Mouse (Mus musculus): ENCODE data around the gene Glb1. TPM values are rescaled to one million over a fixed set of nuclear protein-coding genes. Genes with fewer than 3 reads are reported as not detected.

The Glb1 gene
- total and polyA plus RNA-seq, 3 experiments: 7.0 to 15.7 TPM; not detected in 1

GRCm38 (mm10) chr9:114506564-114506963 is 105.7 kb downstream of the Glb1 start:
- Histone ChIP-seq H3K27me3 (ENCODE audit: control insufficient read depth in 1 of 2, insufficient read depth in 2 of 2, low read length in 2 of 2) (no peaks in the 10 kb centered on the region), H3K4me1 (ENCODE audit: control insufficient read depth in 1 of 2, insufficient read depth in 2 of 2, low read length in 2 of 2) (peaks cover 0 to 10% of the 10 kb centered on the region in 2 experiments; a peak in 2 of 4 replicates), H3K27ac (ENCODE audit: control insufficient read depth, low read depth, low read length) (no peak overlapping the region), H3K9ac (ENCODE audit: control insufficient read depth, low read depth, low read length, poor library complexity, severe bottlenecking) (no peak overlapping the region), H3K9me3 (replicated peaks; ENCODE audit: insufficient read depth, low read length) (no peaks in the 10 kb centered on the region), H3K36me3 (ENCODE audit: control insufficient read depth in 1 of 2, insufficient read depth in 2 of 2, low read length in 2 of 2) (peaks cover 0 to 3% of the 10 kb centered on the region in 2 experiments; a peak in 2 of 4 replicates), H3K4me3 (ENCODE audit: control insufficient read depth in 1 of 2, insufficient read depth in 1 of 2, low read depth in 2 of 2, low read length in 2 of 2) (no peak overlapping the region), H3K79me2 (ENCODE audit: control insufficient read depth, insufficient read depth, low read length, poor library complexity) (no peaks in the 10 kb centered on the region)
- TF ChIP-seq KAT2A (conservative IDR thresholded peaks at IDR 0.05; ENCODE audit: low read depth, low read length) (no peak), CTCF (IDR thresholded peaks at IDR 0.05 in 2 of 3, conservative IDR thresholded peaks at IDR 0.05 in 1 of 3; ENCODE audit: control insufficient read depth in 1 of 3, insufficient read depth in 1 of 3, low read depth in 2 of 3, low read length in 3 of 3, poor library complexity in 1 of 3, severe bottlenecking in 1 of 3) (no peak), NRF1 (IDR thresholded peaks at IDR 0.05; ENCODE audit: insufficient read depth, low read depth, low read length, poor library complexity, severe bottlenecking) (no peak)
- DNase-seq (ENCODE audit: low read depth, low spot score): no peak

- H3K27me3 ChIP-seq (ENCODE audit: control insufficient read depth in 1 of 2, insufficient read depth in 2 of 2, low read length in 2 of 2): no peaks in the 10 kb centered on the region
- DNase-seq (ENCODE audit: low read depth, low spot score): no peak
- H3K4me1 ChIP-seq (ENCODE audit: control insufficient read depth in 1 of 2, insufficient read depth in 2 of 2, low read length in 2 of 2): peaks cover 0 to 7% of the 10 kb centered on the region in 2 experiments; a peak in 2 of 4 replicates
- no peak overlapping the region for H3K27ac ChIP-seq (ENCODE audit: control insufficient read depth, low read depth, low read length)
- TF ChIP-seq MAZ (IDR thresholded peaks at IDR 0.05; ENCODE audit: low read depth, low read length) (no peak), SIN3A (IDR thresholded peaks at IDR 0.05; ENCODE audit: low read length) (no peak)
- H3K79me2 ChIP-seq (ENCODE audit: control insufficient read depth, insufficient read depth, low read length, poor library complexity): no peaks in the 10 kb centered on the region
- no peaks in the 10 kb centered on the region for H3K9me3 ChIP-seq (replicated peaks; ENCODE audit: insufficient read depth, low read length)
- H3K9ac ChIP-seq (ENCODE audit: control insufficient read depth, low read depth, low read length, poor library complexity, severe bottlenecking): no peak overlapping the region
- no peaks in the 10 kb centered on the region; a peak in 1 of 4 replicates for H3K36me3 ChIP-seq (ENCODE audit: control insufficient read depth in 1 of 2, insufficient read depth in 2 of 2, low read length in 2 of 2)
- H3K4me3 ChIP-seq (ENCODE audit: control insufficient read depth in 1 of 2, insufficient read depth in 1 of 2, low read depth in 2 of 2, low read length in 2 of 2): no peak overlapping the region
Measured at GRCm38 (mm10) chr9:114507421-114507820, 106.5 kb downstream of the Glb1 start.

GRCm38 (mm10) chr9:114509785-114510184 is 108.9 kb downstream of the Glb1 start:
- Histone ChIP-seq H3K79me2 (ENCODE audit: control insufficient read depth, insufficient read depth, low read length, poor library complexity) (no peaks in the 10 kb centered on the region), H3K4me1 (ENCODE audit: control insufficient read depth in 1 of 2, insufficient read depth in 2 of 2, low read length in 2 of 2) (no peaks in the 10 kb centered on the region), H3K27ac (ENCODE audit: control insufficient read depth, low read depth, low read length) (no peak overlapping the region), H3K27me3 (ENCODE audit: control insufficient read depth in 1 of 2, insufficient read depth in 2 of 2, low read length in 2 of 2) (no peaks in the 10 kb centered on the region), H3K4me3 (ENCODE audit: control insufficient read depth in 1 of 2, insufficient read depth in 1 of 2, low read depth in 2 of 2, low read length in 2 of 2) (no peak overlapping the region), H3K9me3 (replicated peaks; ENCODE audit: insufficient read depth, low read length) (no peaks in the 10 kb centered on the region), H3K36me3 (ENCODE audit: control insufficient read depth in 1 of 2, insufficient read depth in 2 of 2, low read length in 2 of 2) (no peaks in the 10 kb centered on the region), H3K9ac (ENCODE audit: control insufficient read depth, low read depth, low read length, poor library complexity, severe bottlenecking) (no peak overlapping the region)
- TF ChIP-seq SIN3A (IDR thresholded peaks at IDR 0.05; ENCODE audit: low read length): no peak
- TF ChIP-seq ZKSCAN1 (IDR thresholded peaks at IDR 0.05; ENCODE audit: low read depth, low read length): no peak
- TF ChIP-seq POLR2A (IDR thresholded peaks at IDR 0.05; ENCODE audit: control insufficient read depth in 1 of 2, insufficient read depth in 1 of 2, low read depth in 1 of 2, low read length in 2 of 2, poor library complexity in 1 of 2): no peak
- no peak for TF ChIP-seq BHLHE40 (IDR thresholded peaks at IDR 0.05; ENCODE audit: borderline replicate concordance, low read depth, low read length)
- no peak for TF ChIP-seq TBP (IDR thresholded peaks at IDR 0.05; ENCODE audit: low read depth, low read length)
- no peak for TF ChIP-seq HCFC1 (IDR thresholded peaks at IDR 0.05; ENCODE audit: low read depth, low read length)
- no peak for TF ChIP-seq TCF12 (IDR thresholded peaks at IDR 0.05; ENCODE audit: low read depth, low read length)
- no peak for TF ChIP-seq JUND (IDR thresholded peaks at IDR 0.05; ENCODE audit: low read depth, low read length)
- no peak for TF ChIP-seq E2F4 (IDR thresholded peaks at IDR 0.05; ENCODE audit: borderline replicate concordance, low read depth, low read length)
- no peak for TF ChIP-seq MYC (IDR thresholded peaks at IDR 0.05; ENCODE audit: low read depth, low read length)
- no peak for TF ChIP-seq POLR2AphosphoS5 (IDR thresholded peaks at IDR 0.05; ENCODE audit: borderline replicate concordance, low read depth, low read length)
- no peak for DNase-seq (ENCODE audit: low read depth, low spot score)

All from MEL (cell line).